In genomic region chr13:14038911-14039291, GRCm38 (mm10) we compare ENCODE assay signal across 8 mouse cellular contexts. TPM values are rescaled to one million over a fixed set of nuclear protein-coding genes. Genes with fewer than 3 reads are reported as not detected.
DNase-seq lines count a peak whose midpoint lies in the region; ATAC-seq lines count a peak whose summit lies in the region.

No protein-coding gene starts in this region.

- H3K9me3 ChIP-seq in intestine, embryonic 15.5 days = no peaks in the 10 kb centered on the region
- H3K9me3 ChIP-seq in neural tube, embryonic 15.5 days (replicated peaks) = no peaks in the 10 kb centered on the region

- H3K27ac ChIP-seq in intestine, embryonic 15.5 days = peak overlapping the region; percentile 91; the same call in 1 of the 2 replicates
- H3K27ac ChIP-seq in neural tube, embryonic 15.5 days (replicated peaks) = peak overlapping the region; percentile 98

- no peak for ATAC-seq in cerebellum, adult (ENCODE audit: insufficient number of reproducible peaks, low FRiP score, low TSS enrichment)
- ATAC-seq in intestine, embryonic 15.5 days = peak; percentile 21
- peak; percentile 63 for ATAC-seq in neural tube, embryonic 15.5 days (ENCODE audit: low FRiP score)

- peak; percentile 16 for DNase-seq in cerebellum, adult 8-10 months
- DNase-seq in right cerebral cortex, adult 2 months (ENCODE audit: low spot score in 2 of 2) = peak; percentile 21 to 31
- DNase-seq in right cerebral cortex, postnatal 4 days = no peak
- DNase-seq in c-Kit-positive CD71-positive TER-119-positive erythroid progenitor cells, embryonic 14.5 days (ENCODE audit: low spot score) = no peak
- DNase-seq in cerebellum, adult 11 months = no peak

- H3K9ac ChIP-seq in intestine, embryonic 15.5 days = peak overlapping the region; percentile 72
- H3K9ac ChIP-seq in neural tube, embryonic 15.5 days (replicated peaks) = peak overlapping the region; percentile 86

- peaks cover 7% of the 10 kb centered on the region; the same call in 1 of the 2 replicates for H3K4me1 ChIP-seq in intestine, embryonic 15.5 days (replicated peaks)
- peaks cover 22% of the 10 kb centered on the region for H3K4me1 ChIP-seq in neural tube, embryonic 15.5 days

- WGBS in intestine, embryonic 15.5 days = 5% methylated on average over 8 of the region's 8 CpGs
- WGBS in neural tube, embryonic 15.5 days = 3% methylated on average over 8 of the region's 8 CpGs

- H3K4me3 ChIP-seq in intestine, embryonic 15.5 days (replicated peaks) = peak overlapping the region; percentile 52
- H3K4me3 ChIP-seq in neural tube, embryonic 15.5 days (replicated peaks) = peak overlapping the region; percentile 68

- H3K36me3 ChIP-seq in intestine, embryonic 15.5 days = no peaks in the 10 kb centered on the region
- no peaks in the 10 kb centered on the region for H3K36me3 ChIP-seq in neural tube, embryonic 15.5 days

- H3K4me2 ChIP-seq in intestine, embryonic 15.5 days (replicated peaks) = peak overlapping the region; percentile 87
- peak overlapping the region; percentile 80 for H3K4me2 ChIP-seq in neural tube, embryonic 15.5 days

- H3K27me3 ChIP-seq in intestine, embryonic 15.5 days (replicated peaks) = no peaks in the 10 kb centered on the region
- no peaks in the 10 kb centered on the region for H3K27me3 ChIP-seq in neural tube, embryonic 15.5 days (replicated peaks)

RNA-seq across cellular contexts. Expression of gene Tbce, which starts 0.5 kb away (rescaled TPM):
- 42.3 and 49.3 TPM in 2 replicates for polyA plus RNA-seq in intestine, embryonic 15.5 days (2015; fragmentation: Nextera tagmentation; extraction: Ambion mirVana)
- 94.8 and 112 TPM in 2 replicates for polyA plus RNA-seq in neural tube, embryonic 15.5 days (2015; fragmentation: Nextera tagmentation; extraction: Ambion mirVana)

RNA-seq across cellular contexts. Expression of gene Arid4b, which starts 24.1 kb away (rescaled TPM):
- 51.7 and 52.2 TPM in 2 replicates for polyA plus RNA-seq in intestine, embryonic 15.5 days (2015; fragmentation: Nextera tagmentation; extraction: Ambion mirVana)
- polyA plus RNA-seq in neural tube, embryonic 15.5 days (2015; fragmentation: Nextera tagmentation; extraction: Ambion mirVana) = 68.7 and 70.2 TPM in 2 replicates

RNA-seq across cellular contexts. Expression of gene Ggps1, which starts 24.4 kb away (rescaled TPM):
- polyA plus RNA-seq in intestine, embryonic 15.5 days (2015; fragmentation: Nextera tagmentation; extraction: Ambion mirVana) = 38.7 and 46.8 TPM in 2 replicates
- polyA plus RNA-seq in neural tube, embryonic 15.5 days (2015; fragmentation: Nextera tagmentation; extraction: Ambion mirVana) = 75.1 and 81.1 TPM in 2 replicates

Comparison
In these comparisons a context has a peak if more than half of its experiments do, and no peak if none do; other contexts are left out.
1. DNase-seq: peak in cerebellum, adult 8-10 months (single experiment) and right cerebral cortex, adult 2 months (2 of 2); none in right cerebral cortex, postnatal 4 days (single experiment), c-Kit-positive CD71-positive TER-119-positive erythroid progenitor cells, embryonic 14.5 days (single experiment) and cerebellum, adult 11 months (single experiment).